Mouse (Mus musculus) hindbrain, embryonic 10.5 days (tissue): ENCODE data around the gene R3hdm2. TPM values are rescaled to one million over a fixed set of nuclear protein-coding genes. Genes with fewer than 3 reads are reported as not detected.

Experiments used
- DNase-seq: peaks from one replicate; pipeline ENCODE4 v3.0.0-alpha.2; 2017; ENCODE audit warnings: low spot score
- H3K27ac ChIP-seq: fragments of 300-500 bp; sonication (generic); 2 replicates; pipeline ENCODE4 v1.5.1; 2016; ENCODE audit warnings: mild to moderate bottlenecking, moderate library complexity
- H3K27me3 ChIP-seq: fragments of 300-500 bp; sonication (generic); 2 replicates; pipeline ENCODE4 v1.6.1; 2016; ENCODE audit warnings: mild to moderate bottlenecking; ENCODE audit not compliant: poor library complexity, insufficient read depth, severe bottlenecking
- H3K36me3 ChIP-seq: fragments of 300-500 bp; sonication (generic); 2 replicates; pipeline ENCODE4 v1.6.1; 2016; ENCODE audit warnings: mild to moderate bottlenecking, moderate library complexity
- H3K4me1 ChIP-seq: fragments of 300-500 bp; sonication (generic); replicated peaks from 2 replicates; pipeline ENCODE4 v1.6.1; 2016; ENCODE audit warnings: mild to moderate bottlenecking
- H3K4me3 ChIP-seq: fragments of 300-500 bp; sonication (generic); 2 replicates; pipeline ENCODE4 v1.5.1; 2016; ENCODE audit warnings: mild to moderate bottlenecking, moderate library complexity
- H3K9me3 ChIP-seq: fragments of 300-500 bp; sonication (generic); 2 replicates; pipeline ENCODE4 v1.6.1; 2016; ENCODE audit warnings: mild to moderate bottlenecking, moderate library complexity
- WGBS: fragments of 180-500 bp; shearing (Covaris S2); methylation state at CpG from one replicate; pipeline ENCODE4 v1.1.7; 2016; 5-methylcytosine and 5-hydroxymethylcytosine counted together
- polyA plus RNA-seq: library from polyadenylated mRNA; unstranded; fragments of >200 nt; fragmentation: Nextera tagmentation; extraction: Ambion mirVana; gene quantifications from 2 replicates; pipeline ENCODE4 v1.2.1, GENCODE M21; 2016

The R3hdm2 gene
- polyA plus RNA-seq = 31.0 and 35.5 TPM in 2 replicates

DNA sequence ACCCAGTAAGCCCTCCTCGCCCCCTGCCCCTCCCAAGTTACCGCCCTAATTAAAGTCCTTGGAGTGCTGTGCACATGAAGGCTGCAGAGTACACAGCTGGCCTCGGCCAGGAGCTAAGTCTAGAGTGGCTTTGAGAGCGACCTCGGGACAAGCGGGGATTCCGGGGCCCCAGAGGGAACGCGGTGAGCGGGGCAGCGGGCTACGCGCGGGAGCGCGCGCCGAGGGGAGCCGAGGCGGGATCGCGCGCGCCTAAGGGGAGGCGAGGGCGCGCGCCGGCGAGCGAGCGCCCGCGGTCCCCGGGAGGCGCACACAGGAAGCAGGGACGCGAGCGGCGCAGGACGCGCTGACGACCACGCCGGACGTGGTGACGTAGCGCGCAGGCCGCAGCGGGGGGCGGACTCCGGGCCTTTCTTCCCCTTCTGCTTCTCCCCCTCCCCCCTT, at the start of gene R3hdm2:
Gene R3hdm2 (plus strand): TSS at position 77 of the 441 bp plus-strand sequence.
- peak; percentile 96 for DNase-seq
- 0 out of 2 replicates have a peak, but pooled peaks cover 4% of the 10 kb centered on the region for H3K9me3 ChIP-seq
- H3K4me1 ChIP-seq = peaks cover 18% of the 10 kb centered on the region
- WGBS = under 1% methylated on average over 44 of the region's 53 CpGs
- peak within 1 kb of the TSS; percentile 67 for H3K4me3 ChIP-seq
- H3K36me3 ChIP-seq = no peaks in the 10 kb centered on the region
- H3K27me3 ChIP-seq = no peaks in the 10 kb centered on the region
- H3K27ac ChIP-seq = peak within 1 kb of the TSS; percentile 95

DNA sequence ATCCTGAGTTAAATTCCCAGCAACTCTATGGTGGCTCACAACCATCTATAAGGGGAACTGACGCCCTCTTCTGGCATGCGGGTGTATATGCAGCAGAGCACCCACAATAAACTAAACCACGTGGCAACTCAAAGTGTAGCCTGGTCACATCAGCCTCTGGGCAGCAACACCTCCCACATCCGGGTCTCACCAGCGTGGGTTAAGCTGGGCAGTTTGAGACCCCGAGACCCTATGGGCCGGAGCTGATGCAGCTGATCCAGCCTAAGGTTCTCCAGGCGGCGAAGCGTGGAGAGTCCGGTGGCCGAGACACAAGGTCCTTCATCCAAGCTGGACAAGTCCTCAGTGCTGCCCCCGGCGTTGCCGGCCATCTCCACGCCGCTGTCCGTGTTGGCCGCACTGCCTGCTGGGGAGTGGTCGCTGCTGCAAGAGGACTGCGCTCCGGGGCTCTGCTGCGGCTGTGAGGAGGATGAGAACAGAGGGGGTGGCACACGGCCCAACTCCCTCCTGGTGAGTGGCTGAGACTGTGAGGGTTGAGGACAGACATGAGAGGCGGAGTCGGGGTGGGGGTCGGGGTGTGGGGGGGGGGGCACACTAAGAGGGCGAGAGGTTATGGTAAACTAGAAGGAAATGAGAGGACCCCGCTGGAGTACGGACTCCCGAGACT, 47.8 kb upstream of the R3hdm2 start:
- H3K4me1 ChIP-seq = peaks cover 10% of the 10 kb centered on the region; the same call in 1 of the 2 replicates
- peak overlapping the region; percentile 44 for H3K4me3 ChIP-seq
- 23% methylated on average over 31 of the region's 31 CpGs for WGBS
- peak overlapping the region; percentile 69; the same call in 1 of the 2 replicates for H3K27ac ChIP-seq
- H3K9me3 ChIP-seq = no peaks in the 10 kb centered on the region
- DNase-seq = peak; percentile 59
- H3K36me3 ChIP-seq = peaks cover 57% of the 10 kb centered on the region
- peaks cover 45% of the 10 kb centered on the region for H3K27me3 ChIP-seq

DNA sequence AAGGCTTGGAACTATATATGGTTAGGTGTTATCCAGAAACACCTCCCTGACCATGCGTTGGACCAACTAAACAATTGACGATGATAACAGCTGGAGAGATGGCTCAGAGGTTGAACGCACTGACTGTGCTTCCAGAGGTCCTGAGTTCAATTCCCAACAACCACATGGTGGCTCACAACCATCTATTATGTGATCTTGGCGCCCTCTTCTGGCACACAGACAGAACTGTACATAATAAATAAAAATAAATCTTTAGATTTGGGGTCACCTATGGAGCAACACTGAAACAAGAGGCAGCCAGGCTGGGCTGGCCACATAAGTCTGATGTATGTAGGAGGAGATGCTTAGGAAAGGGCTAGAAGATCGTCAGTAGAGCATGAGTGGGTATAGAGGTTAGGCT, 47.0 kb upstream of the R3hdm2 start:
- DNase-seq = no peak
- 60% methylated on average over 5 of the region's 5 CpGs for WGBS
- Histone ChIP-seq H3K4me1 (peaks cover 10% of the 10 kb centered on the region; the same call in 1 of the 2 replicates), H3K9me3 (no peaks in the 10 kb centered on the region), H3K27ac (no peak overlapping the region), H3K27me3 (peaks cover 40% of the 10 kb centered on the region), H3K36me3 (peaks cover 57% of the 10 kb centered on the region), H3K4me3 (no peak overlapping the region)

DNA sequence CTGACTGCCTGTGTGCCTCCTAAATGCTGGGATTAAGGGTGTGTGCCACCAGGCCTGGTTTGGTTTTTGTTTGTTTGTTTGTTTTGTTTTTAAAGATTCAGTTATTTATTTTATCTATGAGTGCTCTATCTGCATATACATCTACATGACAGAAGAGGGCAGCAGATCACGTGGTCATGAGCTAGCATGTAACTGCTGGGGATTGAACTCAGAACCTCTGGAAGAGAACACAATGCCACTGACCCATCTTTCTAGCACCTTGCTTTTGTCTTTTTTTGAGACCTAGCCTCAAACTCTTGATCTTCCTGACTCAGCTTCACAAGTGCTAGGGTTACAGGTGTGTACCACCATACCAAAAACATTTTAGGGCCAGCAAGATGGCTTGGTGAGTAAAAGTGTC, 44.9 kb upstream of the R3hdm2 start:
- Histone ChIP-seq H3K27me3 (peaks cover 35% of the 10 kb centered on the region), H3K4me1 (peaks cover 28% of the 10 kb centered on the region), H3K36me3 (peaks cover 52% of the 10 kb centered on the region), H3K9me3 (no peaks in the 10 kb centered on the region), H3K4me3 (no peak overlapping the region), H3K27ac (no peak overlapping the region)
- WGBS = 82% methylated on average over 1 of the region's 1 CpGs
- DNase-seq = no peak

- WGBS = 69% methylated on average over 5 of the region's 5 CpGs
- Histone ChIP-seq H3K27me3 (peaks cover 35% of the 10 kb centered on the region), H3K27ac (no peak overlapping the region), H3K4me3 (no peak overlapping the region), H3K9me3 (no peaks in the 10 kb centered on the region), H3K36me3 (peaks cover 35% of the 10 kb centered on the region), H3K4me1 (peaks cover 43% of the 10 kb centered on the region)
- no peak for DNase-seq
These were observed 43.2 kb upstream of the R3hdm2 start for GRCm38 (mm10) chr10:127336952-127337351.

DNA sequence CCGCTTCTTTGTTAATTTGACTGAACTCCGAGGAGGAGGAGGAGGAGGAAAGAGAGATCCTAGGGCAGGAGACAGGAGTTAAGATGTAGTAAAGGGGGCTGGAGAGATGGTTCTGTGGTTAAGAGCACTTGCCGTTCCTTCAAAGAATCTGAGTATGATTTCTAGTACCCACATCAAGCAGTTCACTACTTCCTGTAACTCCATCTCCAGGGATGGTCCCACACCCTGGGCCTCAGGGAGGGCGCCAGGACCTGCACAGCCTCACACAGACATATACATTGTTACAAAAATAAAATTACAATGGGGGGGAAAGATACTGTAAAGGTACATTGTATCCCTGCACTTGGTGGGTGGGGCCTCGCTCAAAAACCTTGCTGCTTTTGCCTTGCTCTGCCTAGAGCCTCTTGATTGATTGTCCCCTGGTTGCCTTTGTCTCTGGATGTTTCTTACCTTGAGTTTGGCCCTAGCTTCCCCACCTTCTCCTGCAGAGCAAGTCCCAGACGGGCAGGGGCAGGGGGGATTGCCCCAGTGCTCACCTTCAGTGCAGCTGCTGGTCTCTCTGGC, 42.5 kb upstream of the R3hdm2 start:
- no peak overlapping the region for H3K27ac ChIP-seq
- H3K4me3 ChIP-seq = no peak overlapping the region
- H3K4me1 ChIP-seq = peaks cover 43% of the 10 kb centered on the region
- peaks cover 35% of the 10 kb centered on the region for H3K27me3 ChIP-seq
- peaks cover 30% of the 10 kb centered on the region for H3K36me3 ChIP-seq
- WGBS = 85% methylated on average over 6 of the region's 6 CpGs
- DNase-seq = no peak
- no peaks in the 10 kb centered on the region for H3K9me3 ChIP-seq

GRCm38 (mm10) chr10:127338930-127339682, 41.0 kb upstream of the R3hdm2 start:
- no peaks in the 10 kb centered on the region for H3K9me3 ChIP-seq
- DNase-seq = peak; percentile 90
- peaks cover 41% of the 10 kb centered on the region for H3K4me1 ChIP-seq
- H3K36me3 ChIP-seq = peaks cover 19% of the 10 kb centered on the region
- peak overlapping the region; percentile 60 for H3K4me3 ChIP-seq
- H3K27me3 ChIP-seq = peaks cover 35% of the 10 kb centered on the region
- WGBS = 1% methylated on average over 31 of the region's 31 CpGs
- peak overlapping the region; percentile 90 for H3K27ac ChIP-seq

- peaks cover 14% of the 10 kb centered on the region; the same call in 1 of the 2 replicates for H3K36me3 ChIP-seq
- H3K4me3 ChIP-seq = peak overlapping the region; percentile 60
- H3K27ac ChIP-seq = peak overlapping the region; percentile 90
- peaks cover 35% of the 10 kb centered on the region for H3K27me3 ChIP-seq
- H3K9me3 ChIP-seq = no peaks in the 10 kb centered on the region
- peak; percentile 83 for DNase-seq
- peaks cover 41% of the 10 kb centered on the region for H3K4me1 ChIP-seq
- WGBS = 1% methylated on average over 42 of the region's 42 CpGs
These were observed 40.2 kb upstream of the R3hdm2 start for GRCm38 (mm10) chr10:127339683-127340576.

DNA sequence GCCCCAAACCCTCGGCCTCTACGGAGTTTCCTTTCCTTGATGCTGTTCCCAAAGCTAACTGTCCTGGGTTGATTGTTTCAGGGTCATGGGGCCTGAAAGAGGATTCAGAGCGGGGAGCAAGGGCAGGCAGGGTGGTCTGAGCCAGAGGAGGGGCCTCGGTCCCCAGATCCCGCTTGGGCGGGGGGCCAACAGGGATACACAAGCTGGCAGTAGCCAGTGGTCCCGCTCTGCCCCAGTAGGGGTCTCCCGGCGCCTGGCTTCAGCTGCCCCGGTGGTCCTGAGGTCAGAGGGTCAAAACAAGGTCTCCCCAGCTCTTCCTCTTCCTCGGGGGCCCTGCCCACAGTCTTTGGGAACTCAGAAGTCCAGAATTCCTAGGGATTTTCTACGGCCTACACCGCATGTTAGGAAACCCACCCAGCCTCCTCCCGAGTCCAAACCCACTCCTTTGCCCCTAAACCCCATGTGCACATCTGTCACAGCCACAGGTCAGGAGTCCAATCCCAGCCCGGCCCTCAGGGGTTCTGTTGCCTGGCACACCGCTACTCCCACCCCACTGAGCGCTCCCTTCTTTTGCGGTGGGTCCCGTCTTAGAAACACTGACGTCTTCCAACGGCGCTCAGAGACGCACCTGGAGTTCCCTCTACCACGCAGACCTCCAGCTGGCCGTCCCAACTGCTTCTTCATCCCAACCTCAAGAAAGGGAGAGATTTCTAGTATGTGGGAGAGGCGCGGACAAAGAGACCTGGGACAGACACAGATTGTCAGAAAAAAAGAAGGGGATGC, 39.4 kb upstream of the R3hdm2 start:
- peaks cover 41% of the 10 kb centered on the region for H3K4me1 ChIP-seq
- WGBS = under 1% methylated on average over 27 of the region's 27 CpGs
- H3K27ac ChIP-seq = peak overlapping the region; percentile 90
- peak overlapping the region; percentile 60 for H3K4me3 ChIP-seq
- H3K36me3 ChIP-seq = peaks cover 14% of the 10 kb centered on the region; the same call in 1 of the 2 replicates
- no peaks in the 10 kb centered on the region for H3K9me3 ChIP-seq
- DNase-seq = peak; percentile 81
- peaks cover 35% of the 10 kb centered on the region for H3K27me3 ChIP-seq

GRCm38 (mm10) chr10:127341360-127341690, 38.8 kb upstream of the R3hdm2 start:
- DNase-seq = peak; percentile 48
- Histone ChIP-seq H3K9me3 (no peaks in the 10 kb centered on the region), H3K4me3 (peak overlapping the region; percentile 60), H3K36me3 (peaks cover 9% of the 10 kb centered on the region; the same call in 1 of the 2 replicates), H3K27me3 (peaks cover 35% of the 10 kb centered on the region), H3K27ac (peak overlapping the region; percentile 90), H3K4me1 (peaks cover 41% of the 10 kb centered on the region)
- 0% methylated on average over 10 of the region's 11 CpGs for WGBS

DNA sequence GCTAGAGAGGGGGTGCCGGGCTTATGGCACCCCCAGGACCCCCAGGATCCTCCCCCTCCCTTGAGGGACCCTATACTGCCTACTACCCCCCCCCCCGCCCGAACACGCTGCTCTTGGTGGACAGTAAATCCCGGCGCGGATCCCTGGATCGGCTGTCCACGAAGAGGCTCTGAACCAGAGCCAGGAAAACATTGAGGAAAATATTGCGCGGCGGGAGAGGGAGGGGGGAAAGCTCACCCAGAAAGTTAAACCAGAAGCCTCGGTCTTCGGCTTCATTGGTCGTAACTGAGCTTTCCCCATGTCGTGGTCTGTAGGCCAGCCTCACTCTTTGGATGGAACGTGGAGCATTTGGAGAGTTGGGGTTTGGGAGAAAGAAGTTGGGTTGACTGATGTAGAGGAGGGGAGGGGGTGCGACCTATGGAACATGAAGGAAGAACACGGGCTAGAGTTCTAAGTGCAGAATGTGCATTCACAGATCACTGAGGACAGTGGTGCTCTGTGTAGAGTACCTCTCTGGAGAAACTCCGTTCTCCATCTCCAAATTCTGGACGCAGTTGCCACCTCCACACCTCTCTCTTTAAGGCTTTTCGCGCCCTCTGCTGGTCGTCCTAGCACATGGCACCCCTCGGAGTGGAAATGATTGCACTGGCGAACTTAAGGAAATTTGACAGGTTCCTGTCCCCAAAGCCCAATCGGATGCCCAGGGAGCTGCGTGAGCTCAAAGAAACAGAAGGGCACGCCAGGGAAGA, 38.1 kb upstream of the R3hdm2 start, which contains the start of gene Gli1:
Gene Gli1 (minus strand): TSS at position 84 of the 749 bp plus-strand sequence.
- H3K4me1 ChIP-seq = peaks cover 41% of the 10 kb centered on the region
- H3K36me3 ChIP-seq = peaks cover 3% of the 10 kb centered on the region; the same call in 1 of the 2 replicates
- peaks cover 35% of the 10 kb centered on the region for H3K27me3 ChIP-seq
- peak within 1 kb of the TSS; percentile 60 for H3K4me3 ChIP-seq
- under 1% methylated on average over 29 of the region's 29 CpGs for WGBS
- H3K27ac ChIP-seq = peak within 1 kb of the TSS; percentile 90
- H3K9me3 ChIP-seq = no peaks in the 10 kb centered on the region
- peak; percentile 87 for DNase-seq
